Mouse (Mus musculus) liver (tissue): ENCODE data around the gene Smg6.

Experiments
- DNase-seq: peaks from one replicate; pipeline ENCODE4 v3.0.0-alpha.2; 2020; ENCODE audit warnings: mixed read lengths

Gene Smg6

DNA sequence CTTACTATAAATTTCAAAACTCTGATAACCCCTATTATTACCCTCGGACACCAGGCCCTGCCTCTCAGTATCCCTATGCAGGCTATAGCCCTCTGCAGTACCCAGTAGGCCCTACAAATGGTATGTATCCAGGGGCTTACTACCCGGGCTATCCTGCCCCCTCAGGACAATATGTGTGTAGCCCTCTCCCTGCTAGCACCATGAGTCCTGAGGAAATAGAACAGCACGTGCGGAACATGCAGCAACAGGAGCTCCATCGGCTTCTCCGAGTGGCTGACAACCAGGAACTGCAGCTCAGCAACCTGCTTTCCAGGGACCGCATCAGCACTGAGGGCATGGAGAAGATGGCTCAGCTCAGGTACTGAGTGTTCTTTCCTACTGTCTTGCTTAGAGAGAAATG, 4.8 kb downstream of the Smg6 start:
- no peak for DNase-seq

DNA sequence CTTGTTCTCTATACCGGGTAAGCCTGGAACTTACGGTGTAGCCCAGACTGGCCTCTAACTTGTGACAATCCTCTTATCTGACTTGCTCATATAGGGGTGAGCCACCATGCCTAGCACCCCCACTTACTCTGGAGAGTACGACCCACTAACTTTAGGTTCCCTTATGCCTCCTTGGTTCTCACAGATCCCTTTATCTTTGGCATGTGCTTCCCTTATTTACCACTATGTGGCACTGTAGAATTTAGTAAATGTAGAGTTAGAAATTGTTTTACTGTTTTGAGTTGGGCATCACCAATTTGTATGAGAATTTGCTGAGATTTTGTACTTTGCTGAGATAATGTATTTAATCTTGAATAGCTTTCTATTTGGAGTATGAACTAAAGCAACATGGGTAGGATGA, 20.7 kb downstream of the Smg6 start:
- DNase-seq: no peak

- no peak for DNase-seq
Measured at GRCm38 (mm10) chr11:74954901-74955300, 29.3 kb downstream of the Smg6 start.

DNA sequence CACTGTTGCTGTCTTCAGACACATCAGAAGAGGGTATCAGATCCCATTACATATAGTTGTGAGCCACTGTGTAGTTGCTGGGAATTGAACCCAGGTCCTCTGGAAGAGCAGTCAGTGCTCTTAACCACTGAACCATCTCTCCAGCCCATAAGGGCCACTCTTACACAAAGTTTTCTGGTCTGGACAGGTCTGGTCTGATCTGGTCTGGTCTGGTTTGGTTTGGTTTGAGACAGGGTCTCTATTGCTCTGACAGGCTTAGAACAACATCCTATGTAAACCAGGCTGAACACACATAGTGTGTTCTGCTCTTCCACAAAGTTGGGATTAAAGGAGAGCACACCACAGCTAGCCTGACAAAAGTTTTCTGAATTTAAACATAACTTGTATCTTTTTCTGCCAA, 30.4 kb downstream of the Smg6 start:
- DNase-seq: no peak

GRCm38 (mm10) chr11:74957600-74957999, 32.0 kb downstream of the Smg6 start:
- no peak for DNase-seq

- no peak for DNase-seq
Measured at GRCm38 (mm10) chr11:74959501-74959900, 33.9 kb downstream of the Smg6 start.

- DNase-seq: no peak
Measured at GRCm38 (mm10) chr11:74960031-74960551, 34.5 kb downstream of the Smg6 start.

DNA sequence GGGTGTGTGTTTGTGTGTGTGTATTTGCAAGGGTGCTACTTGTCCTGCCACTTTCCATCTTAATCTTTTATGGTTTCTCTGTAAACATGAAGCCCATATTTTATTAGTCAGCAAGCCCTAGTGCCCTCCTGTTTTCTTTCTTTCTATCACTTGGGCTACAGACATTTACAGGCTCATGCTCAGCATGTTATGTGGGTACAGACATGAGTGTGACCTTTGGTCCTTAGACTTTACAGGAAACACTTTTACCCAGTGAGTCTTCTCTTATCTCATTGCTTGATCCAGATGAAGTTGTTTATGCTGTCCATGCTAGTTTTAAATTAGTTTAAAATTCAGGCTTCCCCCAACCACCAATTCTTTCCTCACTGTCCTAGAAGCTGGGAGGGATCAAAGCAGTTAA, 36.3 kb downstream of the Smg6 start:
- DNase-seq: no peak

DNA sequence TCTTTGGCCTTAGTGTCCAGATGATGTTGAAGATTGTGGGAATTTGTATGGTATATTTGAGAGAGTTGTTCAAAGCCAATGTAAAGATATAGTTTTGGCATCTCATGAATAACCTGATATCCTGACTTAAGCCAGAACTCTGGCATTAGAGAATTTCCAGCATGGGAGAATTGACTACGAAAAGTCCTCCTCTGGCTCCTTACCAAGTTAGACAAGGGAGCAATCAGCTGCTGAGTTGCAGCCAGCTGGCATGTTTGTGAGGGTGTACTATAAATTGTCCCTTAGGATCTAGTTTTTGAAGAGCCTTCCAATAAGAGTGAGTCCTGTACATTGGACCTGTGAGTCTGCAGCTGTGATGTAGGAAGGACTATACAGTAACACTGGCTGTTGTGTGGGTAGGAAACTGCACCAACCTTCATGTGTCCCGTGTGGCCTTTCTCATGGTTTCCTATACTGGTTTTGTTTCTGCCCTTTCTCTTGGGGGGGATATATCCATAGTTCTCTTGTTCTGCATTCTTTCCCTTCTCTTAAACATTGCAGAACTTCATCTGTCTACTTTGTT, 37.3 kb downstream of the Smg6 start:
- DNase-seq: no peak

DNA sequence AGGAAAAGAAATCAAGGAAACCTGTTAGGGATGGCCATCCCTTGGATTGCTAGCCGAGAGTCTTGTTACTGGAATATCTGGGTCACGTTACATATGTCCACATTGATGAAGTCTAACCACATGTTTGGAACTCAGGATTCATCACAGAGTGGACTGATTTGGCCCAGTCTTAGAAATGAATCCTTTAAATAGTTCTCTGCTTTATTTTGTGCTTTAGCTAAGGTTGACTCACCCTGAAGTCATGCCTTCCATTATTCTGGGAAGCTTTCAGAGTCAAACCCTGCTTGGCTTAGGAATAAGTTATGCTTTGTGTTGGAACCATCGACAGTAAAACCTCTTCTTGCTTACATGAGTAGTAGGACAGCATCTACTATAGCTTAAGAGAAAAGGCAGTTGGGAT, 39.9 kb downstream of the Smg6 start:
- DNase-seq: no peak

GRCm38 (mm10) chr11:74973290-74974157, 47.9 kb downstream of the Smg6 start:
- no peak for DNase-seq

DNA sequence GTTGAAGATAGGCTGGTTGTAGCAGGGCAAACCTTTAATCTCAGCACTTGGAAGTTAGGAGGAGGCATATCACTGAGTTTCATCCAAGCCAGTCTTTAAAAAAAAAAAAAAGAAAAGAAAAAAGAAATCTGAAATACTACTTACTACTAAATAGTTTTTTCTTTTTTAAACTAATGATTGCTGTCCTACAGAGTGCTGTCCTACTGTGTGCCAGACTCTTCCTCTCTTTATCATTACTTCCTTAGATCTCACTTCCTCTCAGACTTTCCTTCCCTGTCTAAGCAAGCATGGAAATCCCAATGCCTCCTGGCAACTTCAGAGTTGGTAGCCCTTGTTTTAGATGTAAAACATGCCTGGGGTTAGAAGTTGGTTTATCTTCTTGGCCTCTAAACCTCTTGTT, 49.0 kb downstream of the Smg6 start:
- no peak for DNase-seq

DNA sequence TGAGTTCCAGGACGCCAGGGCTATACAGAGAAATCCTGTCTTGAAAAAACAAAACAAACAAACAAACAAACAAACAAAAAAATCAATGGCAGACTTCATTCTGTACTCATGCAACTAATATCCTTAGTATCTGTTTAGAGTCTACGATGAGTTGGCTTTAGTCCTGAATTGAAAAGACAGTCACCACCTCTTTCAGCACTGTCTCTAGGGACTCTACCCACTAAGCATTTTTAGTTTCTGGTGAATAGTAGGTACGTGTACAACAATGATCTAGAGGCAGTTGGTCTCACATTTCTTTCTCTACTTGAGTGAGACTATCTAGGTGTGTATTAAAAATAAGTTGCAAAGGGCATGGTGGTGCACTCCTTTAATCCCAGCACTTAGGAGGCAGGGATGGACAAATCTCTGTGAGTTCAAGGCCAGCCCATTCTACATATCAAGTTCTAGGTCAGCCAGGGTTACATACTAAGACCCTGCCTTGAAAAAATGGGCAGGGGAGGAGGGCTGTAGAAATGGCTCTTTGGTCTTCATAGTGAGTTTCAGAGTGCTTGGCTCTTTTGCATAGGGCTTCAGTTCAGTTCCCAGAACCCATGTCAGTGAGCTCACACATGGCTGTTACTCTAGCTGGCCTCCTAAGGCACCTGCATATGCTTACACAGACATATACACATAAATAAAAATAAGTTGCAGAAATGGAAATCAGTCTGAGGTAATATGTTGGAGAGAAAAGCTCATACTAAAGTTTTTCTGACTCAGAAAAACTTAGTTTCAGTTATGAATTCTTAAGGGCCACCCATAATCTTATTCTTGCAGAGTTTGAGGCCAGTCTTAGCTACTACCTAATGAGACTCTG, 51.4 kb downstream of the Smg6 start:
- DNase-seq: no peak

DNA sequence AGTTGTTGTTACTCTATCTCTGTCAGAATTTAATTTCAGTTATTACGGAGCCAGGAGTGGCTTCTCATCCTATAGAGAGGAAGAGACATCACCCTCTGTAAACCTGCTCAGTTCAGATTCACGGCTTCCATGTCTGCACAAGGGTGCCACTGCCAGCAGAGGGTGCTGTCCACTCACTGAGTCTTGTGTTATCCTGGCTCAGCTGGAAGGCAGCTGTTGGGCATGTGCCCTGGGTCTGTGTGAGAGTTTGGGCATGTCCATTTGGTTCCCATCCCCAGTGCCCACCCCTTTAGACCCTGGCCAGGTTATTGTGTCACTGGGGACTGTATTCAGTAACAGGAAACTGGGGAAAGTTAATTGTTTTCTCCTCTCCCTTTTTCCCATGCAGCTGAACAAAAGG, 55.8 kb downstream of the Smg6 start:
- DNase-seq: peak; percentile 75

GRCm38 (mm10) chr11:74982241-74982640, 56.6 kb downstream of the Smg6 start:
- no peak for DNase-seq

- peak; percentile 6 for DNase-seq
Measured at GRCm38 (mm10) chr11:74988162-74988561, 62.5 kb downstream of the Smg6 start.

DNA sequence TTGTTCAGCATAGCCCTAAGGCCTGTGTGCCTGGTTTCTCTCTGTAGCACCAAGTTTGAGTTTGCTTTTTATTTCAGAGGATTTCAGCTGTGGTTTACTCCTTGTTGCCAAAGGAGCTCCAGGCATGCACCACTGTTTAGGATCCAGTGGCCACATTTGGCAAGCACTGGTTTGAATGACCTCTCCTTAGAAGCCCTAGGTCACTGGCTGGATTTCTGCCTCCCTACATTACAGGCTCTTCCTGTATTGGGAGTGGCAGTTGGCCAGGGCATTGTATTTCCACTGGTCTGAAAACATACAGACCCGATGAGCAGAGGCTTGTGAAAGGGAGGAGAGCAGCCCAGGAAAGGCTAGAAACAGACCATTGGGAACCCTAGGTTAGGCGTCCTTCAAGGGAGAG, 63.4 kb downstream of the Smg6 start:
- no peak for DNase-seq

- DNase-seq: no peak
Measured at GRCm38 (mm10) chr11:74990501-74990900, 64.9 kb downstream of the Smg6 start.

DNA sequence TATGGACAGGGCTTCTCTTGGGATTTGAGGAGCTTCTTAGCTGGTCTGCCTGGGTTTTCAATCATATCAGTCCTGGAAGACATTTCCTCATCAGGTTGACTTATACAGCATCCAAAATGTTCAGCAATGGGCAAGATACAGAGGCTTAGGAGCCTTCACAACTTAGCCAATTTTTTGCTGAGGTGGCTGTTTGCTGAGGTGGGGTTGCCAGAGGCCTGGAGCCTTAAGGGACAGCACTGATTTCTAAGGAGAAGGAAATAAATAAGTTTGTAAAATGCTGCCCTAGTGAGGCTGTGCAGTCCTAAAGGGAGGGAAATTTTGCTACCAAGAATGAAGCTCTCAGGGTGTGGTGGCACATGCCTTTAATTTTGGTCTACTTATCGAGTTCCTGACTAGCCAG, 65.7 kb downstream of the Smg6 start:
- no peak for DNase-seq

GRCm38 (mm10) chr11:74992427-74992987, 66.9 kb downstream of the Smg6 start:
- peak; percentile 3 for DNase-seq

- no peak for DNase-seq
Measured at GRCm38 (mm10) chr11:74994141-74994540, 68.5 kb downstream of the Smg6 start.

GRCm38 (mm10) chr11:74994856-74995255, 69.2 kb downstream of the Smg6 start:
- DNase-seq: no peak

DNA sequence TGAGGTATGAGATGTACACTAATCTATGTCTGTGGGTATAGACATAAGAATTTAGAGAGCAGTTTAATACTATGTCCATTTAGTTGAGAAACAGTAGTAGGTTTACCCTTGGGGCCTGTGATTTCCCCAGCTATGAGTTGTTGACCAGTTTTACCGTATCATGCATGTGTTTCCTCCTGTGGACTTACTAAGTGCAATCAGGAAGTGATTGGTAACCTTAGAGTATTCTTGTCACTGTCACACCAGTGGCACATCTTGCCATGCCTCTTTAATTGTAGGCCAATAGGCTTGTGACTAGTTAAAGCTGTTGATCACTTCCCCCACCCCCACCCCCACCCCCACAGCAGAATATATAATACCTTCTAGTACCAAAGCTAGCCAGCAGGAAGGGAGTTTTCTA, 70.9 kb downstream of the Smg6 start:
- no peak for DNase-seq
